Mouse (Mus musculus) kidney, postnatal 0 days (tissue): ENCODE results near the gene B3gat1. TPM values are rescaled to one million over a fixed set of nuclear protein-coding genes. Genes with fewer than 3 reads are reported as not detected.

Source experiments
- ATAC-seq: fragments of 200-750 bp; cut with Nextera tagmentation; replicated peaks from 2 replicates; pipeline ENCODE4 v1.8.0; 2017; ENCODE audit warnings: low read depth, moderate number of reproducible peaks, moderate TSS enrichment, moderate library complexity; ENCODE audit not compliant: low FRiP score
- DNase-seq: peaks from one replicate; pipeline ENCODE4 v3.0.0-alpha.2; 2016; ENCODE audit warnings: low spot score
- H3K27ac ChIP-seq: fragments of 300-500 bp; sonication (generic); 2 replicates; pipeline ENCODE4 v1.5.1; 2014; ENCODE audit warnings: mild to moderate bottlenecking
- H3K27me3 ChIP-seq: fragments of 300-500 bp; sonication (generic); 2 replicates; pipeline ENCODE4 v1.6.1; 2014; ENCODE audit warnings: low read length, mixed read lengths; ENCODE audit not compliant: insufficient read depth
- H3K36me3 ChIP-seq: fragments of 300-500 bp; sonication (generic); 2 replicates; pipeline ENCODE4 v1.6.1; 2014; ENCODE audit warnings: low read length, mixed read lengths; ENCODE audit not compliant: insufficient read depth
- H3K4me1 ChIP-seq: fragments of 300-500 bp; sonication (generic); replicated peaks from 2 replicates; pipeline ENCODE4 v1.6.1; 2014; ENCODE audit warnings: antibody characterized with exemption, low read length, mixed read lengths; ENCODE audit not compliant: insufficient read depth
- H3K4me2 ChIP-seq: fragments of 300-500 bp; sonication (generic); 2 replicates; pipeline ENCODE4 v1.6.1; 2014; ENCODE audit warnings: mild to moderate bottlenecking, low read length, moderate library complexity, mixed read lengths
- H3K4me3 ChIP-seq: fragments of 300-500 bp; sonication (generic); replicated peaks from 2 replicates; pipeline ENCODE4 v1.5.1; 2014; ENCODE audit warnings: low read depth, low read length
- H3K9ac ChIP-seq: fragments of 300-500 bp; sonication (generic); 2 replicates; pipeline ENCODE4 v1.6.1; 2014; ENCODE audit warnings: low read depth, low read length
- H3K9me3 ChIP-seq: fragments of 300-500 bp; sonication (generic); replicated peaks from 2 replicates; pipeline ENCODE4 v1.6.1; 2016; ENCODE audit warnings: low read length, inconsistent platforms, mixed read lengths
- CTCF ChIP-seq: IDR thresholded peaks from 2 replicates; pipeline ENCODE4 v1.5.1; 2016; ENCODE audit warnings: antibody characterized with exemption, low read depth, mild to moderate bottlenecking, moderate library complexity
- WGBS: fragments of 180-500 bp; shearing (Covaris S2); extraction: QIAGEN DNeasy Blood & Tissue Kit; methylation state at CpG from one replicate; pipeline ENCODE4 v1.1.7; 2014; 5-methylcytosine and 5-hydroxymethylcytosine counted together
- polyA plus RNA-seq: library from polyadenylated mRNA; unstranded; fragments of >200 nt; fragmentation: Nextera tagmentation; extraction: Ambion mirVana; gene quantifications from 2 replicates; pipeline ENCODE4 v1.2.1, GENCODE M21; 2015

The B3gat1 gene
- polyA plus RNA-seq = 0.08 TPM in 1 of 2 replicates, not detected in the other

DNA sequence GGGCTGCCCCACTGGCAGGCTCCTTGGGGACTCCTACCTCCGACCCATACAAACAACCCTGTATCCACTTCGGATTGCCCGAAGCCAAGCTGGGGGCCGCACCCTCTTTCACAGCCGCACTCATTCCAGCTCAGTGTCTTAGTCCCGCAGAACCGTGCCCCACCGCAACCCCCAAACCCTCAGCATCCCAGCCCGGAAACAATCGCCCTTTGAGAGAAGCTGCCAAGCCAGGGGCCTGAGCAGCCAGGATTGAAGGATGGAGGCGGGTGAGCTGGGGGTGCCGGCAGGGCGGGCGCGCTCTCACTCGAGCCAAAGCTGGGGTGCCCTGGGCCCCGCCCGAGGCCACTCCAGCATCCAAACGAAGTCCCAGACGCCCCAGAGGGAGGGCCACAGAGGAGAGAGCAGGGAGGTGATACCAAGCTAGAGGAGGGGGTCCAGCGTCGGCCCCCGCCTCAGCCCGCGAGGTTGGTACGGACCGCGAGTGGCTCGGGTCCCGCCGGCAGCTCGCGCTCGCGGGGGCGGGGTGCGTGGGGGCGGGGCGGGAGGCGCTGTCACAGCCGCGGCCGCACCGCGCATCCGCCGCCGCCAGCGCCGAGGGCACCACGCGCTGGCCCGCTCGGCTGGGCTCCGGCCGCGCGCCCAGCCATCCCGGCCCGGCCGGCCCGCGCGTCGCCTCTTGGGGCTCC is at the start of gene B3gat1:
Gene B3gat1 (plus strand): TSS at position 523 of the 686 bp plus-strand sequence.
- Histone ChIP-seq H3K36me3 (no peaks in the 10 kb centered on the region), H3K9ac (no peak within 1 kb of the TSS), H3K4me2 (peak within 1 kb of the TSS; percentile 76), H3K9me3 (no peaks in the 10 kb centered on the region), H3K27me3 (peaks cover 25% of the 10 kb centered on the region), H3K4me1 (no peaks in the 10 kb centered on the region), H3K4me3 (peak within 1 kb of the TSS; percentile 39), H3K27ac (no peak within 1 kb of the TSS)
- ATAC-seq = peak; percentile 61
- peak; percentile 5 for DNase-seq
- WGBS = 1% methylated on average over 33 of the region's 65 CpGs
- TF ChIP-seq CTCF = no peak

- H3K27ac ChIP-seq = no peak overlapping the region
- H3K4me2 ChIP-seq = no peak overlapping the region
- no peak overlapping the region for H3K4me3 ChIP-seq
- no peaks in the 10 kb centered on the region for H3K27me3 ChIP-seq
- no peak for TF ChIP-seq CTCF
- no peaks in the 10 kb centered on the region for H3K36me3 ChIP-seq
- no peaks in the 10 kb centered on the region for H3K9me3 ChIP-seq
- H3K4me1 ChIP-seq = no peaks in the 10 kb centered on the region
- ATAC-seq (no peak), DNase-seq (no peak)
- no peak overlapping the region for H3K9ac ChIP-seq
- 68% methylated on average over 1 of the region's 1 CpGs for WGBS
These were observed 44.4 kb upstream of the B3gat1 start for GRCm38 (mm10) chr9:26689171-26689570.

- Histone ChIP-seq H3K9ac (no peak overlapping the region), H3K27me3 (no peaks in the 10 kb centered on the region), H3K4me1 (no peaks in the 10 kb centered on the region), H3K36me3 (no peaks in the 10 kb centered on the region), H3K4me2 (no peak overlapping the region), H3K9me3 (no peaks in the 10 kb centered on the region), H3K4me3 (no peak overlapping the region), H3K27ac (no peak overlapping the region)
- DNase-seq (no peak), ATAC-seq (no peak)
- TF ChIP-seq CTCF = no peak
- 66% methylated on average over 7 of the region's 7 CpGs for WGBS
These were observed 43.4 kb upstream of the B3gat1 start for GRCm38 (mm10) chr9:26689956-26690698.

DNA sequence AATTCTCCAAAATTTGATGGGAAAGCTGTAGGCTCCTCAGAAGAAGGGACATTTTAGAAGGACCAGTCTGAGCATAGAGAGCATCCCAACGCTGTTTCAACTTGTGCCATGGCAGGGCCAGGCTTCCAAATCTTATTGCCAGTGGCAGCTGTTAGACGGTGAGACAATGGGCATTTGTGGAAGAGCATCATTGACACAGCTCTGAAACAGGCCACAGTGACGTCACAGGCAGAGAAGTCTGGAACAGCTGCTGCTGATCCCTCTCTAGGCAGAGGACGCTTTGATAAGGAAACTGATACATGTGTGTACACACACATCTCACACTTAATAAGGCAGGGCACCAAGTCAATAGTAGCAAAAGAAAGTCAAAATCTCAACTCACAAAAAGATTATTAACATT is 40.9 kb upstream of the B3gat1 start:
- H3K36me3 ChIP-seq = no peaks in the 10 kb centered on the region
- no peak overlapping the region for H3K9ac ChIP-seq
- H3K9me3 ChIP-seq = no peaks in the 10 kb centered on the region
- no peak for TF ChIP-seq CTCF
- no peak overlapping the region for H3K4me2 ChIP-seq
- 77% methylated on average over 4 of the region's 4 CpGs for WGBS
- H3K4me1 ChIP-seq = no peaks in the 10 kb centered on the region
- no peaks in the 10 kb centered on the region for H3K27me3 ChIP-seq
- no peak overlapping the region for H3K27ac ChIP-seq
- H3K4me3 ChIP-seq = no peak overlapping the region
- ATAC-seq (no peak), DNase-seq (no peak)

GRCm38 (mm10) chr9:26694656-26695055 is 38.9 kb upstream of the B3gat1 start:
- Histone ChIP-seq H3K4me3 (no peak overlapping the region), H3K4me2 (no peak overlapping the region), H3K36me3 (no peaks in the 10 kb centered on the region), H3K4me1 (no peaks in the 10 kb centered on the region), H3K9ac (no peak overlapping the region), H3K27ac (no peak overlapping the region), H3K9me3 (no peaks in the 10 kb centered on the region), H3K27me3 (no peaks in the 10 kb centered on the region)
- ATAC-seq (no peak), DNase-seq (no peak)
- TF ChIP-seq CTCF = no peak
- WGBS = 63% methylated on average over 3 of the region's 3 CpGs

- Histone ChIP-seq H3K4me3 (no peak overlapping the region), H3K4me1 (no peaks in the 10 kb centered on the region), H3K9ac (no peak overlapping the region), H3K27ac (no peak overlapping the region), H3K36me3 (no peaks in the 10 kb centered on the region), H3K27me3 (no peaks in the 10 kb centered on the region), H3K4me2 (no peak overlapping the region), H3K9me3 (no peaks in the 10 kb centered on the region)
- 72% methylated on average over 5 of the region's 5 CpGs for WGBS
- no peak for TF ChIP-seq CTCF
- no peak for ATAC-seq
- no peak for DNase-seq
These were observed 38.4 kb upstream of the B3gat1 start for GRCm38 (mm10) chr9:26695178-26695577.
